Mouse (Mus musculus) frontal cortex, adult (tissue): ENCODE data around the gene Cap2.

Source experiments
- ATAC-seq: cut with Nextera tagmentation; 2 replicates; pipeline ENCODE4 v1.9.2; 2017; ENCODE audit warnings: mild to moderate bottlenecking, moderate library complexity, mixed read lengths; ENCODE audit not compliant: low TSS enrichment

The Cap2 gene

DNA sequence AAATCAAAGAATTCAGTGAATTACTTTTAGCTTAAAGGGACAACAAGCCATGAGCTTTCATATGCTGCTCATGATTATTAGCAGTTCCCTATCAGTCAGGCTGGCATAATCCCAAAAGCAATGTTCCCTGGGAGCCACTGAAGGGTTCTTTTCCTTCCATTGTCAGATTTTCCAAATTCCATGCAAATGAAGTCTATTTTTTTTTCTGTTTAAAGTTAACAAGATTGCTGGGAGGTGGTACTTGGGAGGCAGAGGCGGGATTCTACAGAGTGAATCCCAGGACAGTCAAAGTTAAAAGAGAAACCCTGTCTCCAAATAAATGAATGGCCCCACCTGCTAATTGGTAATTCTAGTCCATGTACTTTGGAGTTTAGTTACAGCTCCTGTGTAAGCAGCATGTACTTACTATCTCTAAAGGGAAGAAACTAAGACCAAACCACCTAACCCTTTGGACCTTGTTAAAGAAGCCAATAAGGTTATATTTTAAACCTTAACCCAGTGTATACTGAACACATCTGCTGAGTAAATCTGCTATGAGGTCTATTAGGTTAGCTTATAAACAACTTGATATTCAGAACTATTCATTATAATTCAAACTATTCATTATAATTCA, 193.8 kb downstream of the Cap2 start:
- ATAC-seq = no peak

DNA sequence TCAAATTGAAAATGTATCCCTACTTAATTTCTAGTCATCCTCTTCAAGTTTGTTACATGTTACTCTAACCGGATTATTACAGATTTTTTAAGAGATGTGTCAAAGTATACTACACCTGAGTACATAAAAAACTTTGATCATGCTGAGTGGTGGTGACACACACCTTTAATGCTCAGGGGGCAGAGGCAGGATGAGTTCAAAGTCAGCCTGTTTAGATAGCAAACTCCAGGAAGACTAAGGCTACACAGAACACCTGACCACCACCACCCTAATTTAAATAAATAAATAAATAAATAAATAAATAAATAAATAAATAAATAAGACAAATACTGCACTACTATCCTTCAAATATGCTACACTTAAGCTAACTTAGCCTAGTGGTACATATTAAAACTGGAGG, 194.3 kb downstream of the Cap2 start:
- no peak for ATAC-seq

DNA sequence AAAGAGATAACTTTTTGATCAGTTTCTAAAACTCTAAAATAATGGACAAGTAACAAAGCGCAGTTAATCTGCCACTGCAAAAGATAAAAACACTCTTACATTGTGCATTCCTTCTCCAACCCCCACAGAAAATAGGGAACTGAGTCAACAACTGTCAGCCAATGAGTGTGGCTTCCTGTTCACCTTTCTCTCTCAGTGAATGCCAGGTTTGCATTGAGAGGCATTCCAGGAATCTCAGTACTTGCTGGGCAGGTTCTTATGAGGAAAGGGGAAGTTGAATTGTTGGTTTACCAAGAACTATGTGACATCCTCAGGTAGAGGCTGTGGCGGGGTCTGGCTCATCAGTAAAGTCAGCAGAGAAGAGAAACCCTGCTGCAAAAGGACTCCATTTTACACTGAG, 195.1 kb downstream of the Cap2 start:
- no peak for ATAC-seq

DNA sequence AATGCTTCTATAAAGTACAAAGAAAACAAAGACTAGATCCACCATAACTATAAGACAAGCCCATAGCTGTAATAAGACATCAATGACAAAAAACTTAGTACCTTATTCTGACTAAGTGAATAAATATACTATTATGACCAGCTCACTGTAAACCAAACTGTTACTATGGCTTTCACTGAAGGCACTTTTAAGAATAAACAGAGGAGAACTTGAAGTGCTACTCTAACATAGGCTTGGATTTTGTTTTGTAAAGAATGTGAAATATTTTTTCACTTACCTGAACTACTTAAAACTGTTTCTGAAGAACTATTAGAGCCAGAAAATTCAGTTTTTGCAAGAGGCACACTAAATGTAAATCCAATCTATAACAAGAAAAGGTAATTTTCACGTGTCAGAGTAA, 197.7 kb downstream of the Cap2 start:
- no peak for ATAC-seq
